Mouse (Mus musculus) right cerebral cortex, postnatal 14 days (tissue): Measurements from ENCODE around the gene Gabpb2.
"Not testable (repeated sequence)": the region's sequence is repeated elsewhere in the genome, so short reads cannot be mapped to it uniquely, and the experiment has no call there.

ENCODE experiments used
- DNase-seq: peaks from one replicate; pipeline ENCODE4 v3.0.0; 2022

Gene Gabpb2

DNA sequence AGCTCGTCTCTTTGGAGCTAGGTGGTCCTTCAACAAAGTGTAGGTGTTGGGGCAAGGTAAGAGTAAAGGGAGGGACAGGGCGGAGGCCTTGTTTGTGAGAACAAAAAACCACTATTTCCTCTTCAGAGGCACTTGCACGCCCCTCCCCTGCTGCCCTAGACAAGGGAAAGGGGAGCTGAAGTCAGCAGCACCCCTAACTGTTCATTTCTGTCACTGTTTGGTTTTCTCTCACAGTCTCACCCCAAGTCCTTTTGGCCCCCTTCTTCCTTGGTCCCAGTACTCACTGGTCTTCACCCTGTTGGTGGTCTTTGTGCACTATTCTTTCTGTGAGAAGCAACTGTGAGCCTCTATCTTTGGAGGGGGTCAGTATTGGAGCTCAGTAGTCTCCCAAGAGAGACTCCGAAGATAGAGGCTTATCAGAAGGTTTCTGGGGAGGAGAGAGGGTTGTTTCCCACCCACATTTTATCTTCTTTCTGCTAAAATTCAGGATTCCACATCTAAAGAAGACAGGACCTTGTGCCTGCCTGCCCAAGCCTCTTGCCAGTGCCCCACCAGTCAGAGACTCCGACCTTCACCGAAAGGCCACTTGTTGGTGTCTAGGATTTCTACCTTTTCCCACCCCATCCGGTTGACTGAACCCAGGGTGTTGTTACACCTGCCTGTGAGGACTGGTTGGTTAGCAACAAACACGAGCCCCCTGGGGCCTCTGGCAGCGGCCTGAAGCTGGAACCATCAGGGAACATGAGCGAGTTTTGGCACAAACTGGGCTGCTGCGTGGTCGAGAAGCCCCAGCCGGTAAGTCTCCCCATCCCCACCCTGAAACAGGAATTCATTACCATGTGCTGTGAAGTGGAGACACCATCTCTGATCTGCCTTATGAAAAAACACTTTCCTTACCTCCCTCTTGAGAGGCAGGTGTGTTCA lies 13.8 kb upstream of the Gabpb2 start, which contains the start of gene Mllt11:
TSS of gene Mllt11 (minus strand) at position 874 of the 924 bp plus-strand sequence.
- no peak for DNase-seq

- DNase-seq, result no peak
Measured at GRCm38 (mm10) chr3:95230495-95231297, 13.0 kb upstream of the Gabpb2 start.

GRCm38 (mm10) chr3:95229781-95230494 lies 12.2 kb upstream of the Gabpb2 start:
- DNase-seq, result peak; percentile 44

DNA sequence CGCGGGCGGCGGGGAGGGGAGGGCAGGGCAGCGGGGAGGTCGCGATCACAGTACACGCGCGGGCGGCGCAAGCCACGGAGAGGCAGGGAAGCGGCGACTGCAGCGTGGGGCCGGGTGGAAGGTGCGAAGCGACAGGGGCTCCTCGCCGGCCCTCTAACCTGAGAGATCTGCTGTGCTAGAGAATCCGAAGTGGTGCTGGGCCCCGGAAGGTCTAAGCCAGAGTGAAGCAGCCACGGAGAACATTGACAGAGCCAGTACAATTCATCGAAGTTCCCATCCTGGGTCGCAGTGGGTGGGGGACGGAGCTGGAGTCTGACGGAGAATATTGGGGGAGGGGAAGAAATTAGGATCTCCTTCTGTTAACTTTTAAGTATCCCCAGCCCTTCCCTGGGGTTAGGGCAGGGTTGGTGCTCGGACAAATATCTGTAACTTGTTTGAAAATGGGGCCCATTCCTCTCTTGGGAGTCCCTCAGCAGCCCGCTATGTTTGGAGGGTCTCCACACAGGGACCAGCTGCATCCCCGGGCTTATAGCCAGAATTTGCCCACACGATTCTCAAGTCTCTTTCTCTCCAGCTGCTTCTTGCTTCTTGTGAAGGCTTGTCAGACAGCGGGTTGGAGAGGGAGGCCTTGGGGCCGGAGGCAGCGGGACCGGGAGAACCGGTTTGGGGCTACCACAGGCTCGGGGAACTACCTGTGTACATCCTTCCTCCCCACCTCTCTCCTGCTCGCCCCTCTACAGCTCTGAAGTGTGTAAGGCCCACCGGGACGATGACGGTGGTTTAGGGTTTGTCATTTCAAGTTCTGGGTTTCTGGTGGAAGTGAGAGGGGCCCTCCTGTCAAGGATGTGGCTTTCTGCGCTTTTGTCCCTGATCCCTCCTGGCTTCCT lies 11.4 kb upstream of the Gabpb2 start:
- peak; percentile 73 for DNase-seq

DNA sequence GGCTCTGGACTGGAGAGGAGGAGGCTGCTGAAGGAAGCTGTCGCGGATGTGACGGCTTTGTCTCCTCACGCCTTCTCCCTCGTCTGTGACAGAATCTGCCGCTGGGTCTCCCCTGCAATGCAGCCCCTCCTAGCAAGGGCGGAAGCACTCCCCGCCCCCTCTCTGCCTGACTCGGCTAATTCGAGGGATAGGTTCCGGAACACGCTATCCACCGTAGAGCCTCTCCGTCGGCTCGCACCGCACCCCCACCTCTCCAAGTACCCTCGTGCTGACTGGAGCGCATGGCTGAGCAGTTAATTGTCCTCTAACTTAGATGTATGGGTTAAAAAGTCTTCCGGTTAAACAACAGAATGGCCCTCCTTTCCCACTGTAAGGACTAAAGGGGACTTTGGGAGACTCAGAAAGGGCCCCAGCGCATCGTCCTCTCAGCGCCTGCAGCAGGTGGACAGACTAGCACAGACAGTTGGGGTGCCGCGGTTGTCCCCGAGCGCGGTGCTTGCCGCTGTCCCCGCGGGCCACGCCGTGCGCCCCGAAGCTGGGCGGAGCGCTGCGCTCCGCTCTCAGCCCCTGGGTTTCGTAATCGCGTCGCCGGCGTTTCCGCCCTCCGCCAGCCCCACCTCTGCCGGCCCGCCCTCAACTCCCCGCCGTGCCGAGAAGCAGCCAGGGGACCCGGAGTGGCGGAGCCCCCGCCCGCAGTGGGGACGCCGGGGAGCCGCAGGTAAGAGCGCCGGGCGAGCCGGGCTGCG lies 10.6 kb upstream of the Gabpb2 start, which contains the start of gene Cdc42se1:
TSS of gene Cdc42se1 (plus strand) at position 585 of the 746 bp plus-strand sequence.
- DNase-seq, result peak; percentile 90

GRCm38 (mm10) chr3:95227214-95227613 lies 9.5 kb upstream of the Gabpb2 start:
- no peak for DNase-seq

- DNase-seq, result no peak
Measured at GRCm38 (mm10) chr3:95224295-95224694, 6.6 kb upstream of the Gabpb2 start.

GRCm38 (mm10) chr3:95223041-95223440 lies 5.3 kb upstream of the Gabpb2 start:
- no peak for DNase-seq

GRCm38 (mm10) chr3:95218466-95219137 lies 886 bp upstream of the Gabpb2 start:
- DNase-seq, result no peak

GRCm38 (mm10) chr3:95216655-95217254 lies 961 bp downstream of the Gabpb2 start:
- no peak for DNase-seq

DNA sequence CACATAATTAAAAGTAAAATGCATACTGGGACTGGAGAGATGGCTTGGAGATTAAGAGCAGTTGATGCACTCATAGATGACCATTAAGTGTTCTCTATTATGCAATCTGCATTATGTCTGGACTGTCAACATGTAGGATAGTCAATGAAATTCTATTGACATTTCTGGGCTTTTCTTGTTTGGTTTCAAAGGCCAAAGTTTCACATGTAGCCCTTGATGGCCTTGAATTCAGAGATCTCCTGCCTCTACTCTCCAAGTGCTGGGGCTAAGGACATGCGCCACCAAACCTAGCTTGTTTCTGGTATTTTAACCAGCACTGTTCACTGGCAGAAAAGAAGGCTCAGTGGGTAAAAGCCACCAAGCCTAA lies 4.1 kb downstream of the Gabpb2 start:
- DNase-seq, result no peak

GRCm38 (mm10) chr3:95212889-95213608 lies 4.7 kb downstream of the Gabpb2 start:
- DNase-seq, result not testable (repeated sequence)

- DNase-seq, result no peak
Measured at GRCm38 (mm10) chr3:95210585-95210984, 7.1 kb downstream of the Gabpb2 start.

DNA sequence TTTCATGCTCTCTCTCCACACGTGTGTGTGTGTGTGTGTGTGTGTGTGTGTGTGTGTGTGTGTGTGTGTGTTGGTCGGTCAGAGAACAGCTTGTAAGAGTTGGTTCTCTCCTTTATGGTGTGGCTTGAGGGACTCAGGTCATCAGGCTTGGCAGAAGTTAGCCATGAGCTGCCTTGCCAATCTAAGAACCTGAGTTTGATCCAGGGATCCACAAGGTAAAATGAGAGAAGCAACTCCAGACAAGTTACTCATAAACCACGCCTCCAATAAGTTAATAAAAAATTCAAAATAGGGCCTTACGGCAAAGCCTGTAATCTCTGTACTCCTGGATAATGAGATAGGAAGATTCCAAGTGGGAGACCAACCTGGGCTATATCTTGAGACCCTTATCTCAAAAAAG lies 9.4 kb downstream of the Gabpb2 start:
- no peak for DNase-seq

- DNase-seq, result no peak
Measured at GRCm38 (mm10) chr3:95203880-95204279, 13.8 kb downstream of the Gabpb2 start.

DNA sequence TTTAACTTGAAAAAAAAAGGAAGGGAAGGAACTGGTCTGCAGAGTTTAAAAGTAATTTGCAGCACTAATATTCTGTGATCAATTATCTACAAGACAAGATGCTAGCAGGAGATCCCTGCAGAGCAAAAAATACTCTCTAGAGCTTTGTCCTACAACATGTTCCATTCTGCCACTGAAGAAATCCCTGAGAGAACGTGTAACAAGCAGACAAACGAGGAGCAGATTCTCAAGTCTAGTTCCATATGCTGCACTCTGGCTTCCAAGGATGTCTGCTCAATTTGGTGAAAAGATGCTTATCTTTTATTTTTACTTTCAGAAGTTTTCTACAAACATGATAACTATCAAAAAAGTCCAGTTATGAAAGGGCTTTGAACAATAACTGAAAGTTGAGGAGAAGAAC lies 17.2 kb downstream of the Gabpb2 start:
- no peak for DNase-seq

GRCm38 (mm10) chr3:95200132-95200531 lies 17.6 kb downstream of the Gabpb2 start:
- DNase-seq, result no peak

GRCm38 (mm10) chr3:95199101-95199500 lies 18.6 kb downstream of the Gabpb2 start:
- no peak for DNase-seq

DNA sequence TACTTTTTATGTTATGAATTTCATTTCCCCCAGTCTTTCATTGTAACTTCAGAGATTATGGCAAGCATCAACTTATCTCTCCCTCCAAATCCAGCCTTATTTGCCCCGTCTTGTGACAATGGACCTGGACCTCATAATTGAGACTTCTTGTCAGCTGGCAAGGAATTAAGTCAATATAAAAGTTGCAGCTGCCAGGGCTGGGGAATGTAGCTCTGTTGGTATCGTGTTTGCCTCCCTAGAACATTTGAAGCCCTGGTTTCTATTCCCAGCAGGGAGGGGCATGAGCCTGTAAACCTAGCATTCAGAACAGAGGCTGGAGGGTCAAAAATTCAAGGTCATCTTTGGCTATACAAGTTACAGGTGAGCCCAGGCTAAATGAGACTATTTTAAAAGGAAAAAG lies 21.9 kb downstream of the Gabpb2 start:
- DNase-seq, result no peak
